In genomic region chr10:29206730-29207129, GRCm38 (mm10) we compare ENCODE assay signal across 8 mouse cellular contexts. TPM values are rescaled to one million over a fixed set of nuclear protein-coding genes. Genes with fewer than 3 reads are reported as not detected.
DNase-seq lines count a peak whose midpoint lies in the region; ATAC-seq and TF ChIP-seq lines count a peak whose summit lies in the region.

No protein-coding gene starts in this region.

- no peaks in the 10 kb centered on the region for H3K4me1 ChIP-seq in heart, embryonic 12.5 days (replicated peaks)
- no peaks in the 10 kb centered on the region for H3K4me1 ChIP-seq in forebrain, postnatal 0 days (ENCODE audit: insufficient read depth)

- H3K9me3 ChIP-seq in heart, embryonic 12.5 days (replicated peaks) = no peaks in the 10 kb centered on the region
- H3K9me3 ChIP-seq in forebrain, postnatal 0 days (ENCODE audit: low read length) = no peaks in the 10 kb centered on the region

- ATAC-seq in heart, embryonic 12.5 days (ENCODE audit: insufficient number of reproducible peaks, low FRiP score) = no peak
- ATAC-seq in forebrain, postnatal 0 days = peak; percentile 58

- no peaks in the 10 kb centered on the region for H3K27me3 ChIP-seq in heart, embryonic 12.5 days (replicated peaks)
- H3K27me3 ChIP-seq in forebrain, postnatal 0 days (ENCODE audit: insufficient read depth, low read length) = no peaks in the 10 kb centered on the region

- peak; percentile 16 for DNase-seq in heart, adult 8-10 months (ENCODE audit: low spot score)
- peak; percentile 74 for DNase-seq in 416B (ENCODE audit: low read depth)
- DNase-seq in brain, adult 2 months (ENCODE audit: low read depth, low spot score) = peak; percentile 88
- peak; percentile 69 for DNase-seq in forebrain, postnatal 0 days
- peak; percentile 18 for DNase-seq in lung, postnatal 14 days
- DNase-seq in urinary bladder, postnatal 10 days (ENCODE audit: low spot score) = no peak
- DNase-seq in natural killer cell, adult 2 months (ENCODE audit: low spot score in 2 of 2) = no peak

- H3K36me3 ChIP-seq in heart, embryonic 12.5 days = no peaks in the 10 kb centered on the region
- H3K36me3 ChIP-seq in forebrain, postnatal 0 days (ENCODE audit: insufficient read depth) = peaks cover 28% of the 10 kb centered on the region

- H3K4me2 ChIP-seq in heart, embryonic 12.5 days = no peak overlapping the region
- H3K4me2 ChIP-seq in forebrain, postnatal 0 days (ENCODE audit: low read depth) = no peak overlapping the region

- H3K27ac ChIP-seq in heart, embryonic 12.5 days (ENCODE audit: poor library complexity, severe bottlenecking) = no peak overlapping the region
- H3K27ac ChIP-seq in forebrain, postnatal 0 days (ENCODE audit: low read depth, low read length) = no peak overlapping the region

- no peak overlapping the region for H3K4me3 ChIP-seq in heart, embryonic 12.5 days
- H3K4me3 ChIP-seq in forebrain, postnatal 0 days (ENCODE audit: low read depth, low read length) = no peak overlapping the region

- TF ChIP-seq CTCF in forebrain, postnatal 0 days (IDR thresholded peaks at IDR 0.05; ENCODE audit: low read depth) = peak; percentile 82

- no peak overlapping the region for H3K9ac ChIP-seq in heart, embryonic 12.5 days
- H3K9ac ChIP-seq in forebrain, postnatal 0 days = no peak overlapping the region

RNA-seq across cellular contexts. Expression of gene 9330159F19Rik, which starts 4.7 kb away (rescaled TPM):
- total RNA-seq in heart, adult 8-10 months (2022) = under 1 TPM; 0.08 to 0.53 (median 0.29) TPM
- 0.14 and 0.27 TPM in 2 replicates for polyA plus RNA-seq in heart, embryonic 12.5 days (2016; fragmentation: Nextera tagmentation; extraction: Ambion mirVana)
- total RNA-seq in forebrain, postnatal 0 days (2014; rRNA removed) = 88.2 and 98.6 TPM in 2 replicates
- 17.4 and 23.8 TPM in 2 replicates for polyA plus RNA-seq in forebrain, postnatal 0 days (2015; fragmentation: Nextera tagmentation; extraction: Ambion mirVana)

RNA-seq across cellular contexts. Expression of gene Gm49353, which starts 8.0 kb away (rescaled TPM):
- not detected for total RNA-seq in heart, adult 8-10 months (2022)
- not detected in 2 replicates for polyA plus RNA-seq in heart, embryonic 12.5 days (2016; fragmentation: Nextera tagmentation; extraction: Ambion mirVana)
- 33.2 and 38.7 TPM in 2 replicates for total RNA-seq in forebrain, postnatal 0 days (2014; rRNA removed)
- 11.0 and 17.0 TPM in 2 replicates for polyA plus RNA-seq in forebrain, postnatal 0 days (2015; fragmentation: Nextera tagmentation; extraction: Ambion mirVana)

Comparison
In these comparisons a context has a peak if more than half of its experiments do, and no peak if none do; other contexts are left out.
1. DNase-seq: peak in heart, adult 8-10 months (single experiment), 416B (single experiment), brain, adult 2 months (single experiment), forebrain, postnatal 0 days (single experiment) and lung, postnatal 14 days (single experiment); none in urinary bladder, postnatal 10 days (single experiment) and natural killer cell, adult 2 months (0 of 2).
2. RNA of gene 9330159F19Rik, which starts 4.7 kb away (total RNA-seq): 88.2 to 98.6 TPM in forebrain, postnatal 0 days; 0.08 to 0.53 TPM in heart, adult 8-10 months; every median in the first group is over 10 times any median in the second.
3. RNA of gene Gm49353, which starts 8.0 kb away (total RNA-seq): 33.2 to 38.7 TPM in forebrain, postnatal 0 days; not detected in heart, adult 8-10 months; every median in the first group is over 10 times any median in the second.